Mouse (Mus musculus): ENCODE results near the gene Mip.

DNA sequence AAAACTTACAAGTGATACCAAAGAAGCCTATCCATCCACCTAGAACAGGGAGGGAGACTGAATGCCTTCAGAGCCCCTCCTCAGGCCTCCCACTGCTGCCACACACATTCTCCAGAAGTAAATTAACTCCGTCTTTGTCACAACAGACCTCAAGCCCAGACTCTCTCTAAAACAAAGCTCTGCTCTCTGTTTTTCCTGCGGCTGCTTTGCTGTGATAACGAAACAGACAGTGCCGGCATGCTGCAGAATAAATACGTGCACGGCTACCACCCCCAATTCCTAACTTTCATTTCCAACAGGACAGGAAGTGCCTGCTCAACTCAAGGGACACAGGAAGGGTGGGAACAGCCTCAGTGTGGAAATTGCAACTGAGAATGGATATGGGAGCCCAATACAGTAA is 45.6 kb upstream of the Mip start, which contains the start of gene Rbms2:
- TF ChIP-seq EP300 (optimal IDR thresholded peaks at IDR 0.05) (no peak), CTCF (IDR thresholded peaks at IDR 0.05; ENCODE audit: low read depth) (no peak)

Data from stomach, postnatal 0 days (tissue).